Mouse (Mus musculus) spleen, postnatal 10 days (tissue): Measurements from ENCODE around the gene Sorl1.
A peak's percentile ranks its signal among the peaks of the same experiment; 100 is the strongest.

Source experiments
- DNase-seq, 2 experiments: peaks; one replicate each; pipeline ENCODE4 v3.0.0; 2021 to 2022; ENCODE audit warnings: low spot score in 2 of 2

Sorl1 gene

GRCm38 (mm10) chr9:42019308-42020031, 104.6 kb downstream of the Sorl1 start:
- no peak for DNase-seq

DNA sequence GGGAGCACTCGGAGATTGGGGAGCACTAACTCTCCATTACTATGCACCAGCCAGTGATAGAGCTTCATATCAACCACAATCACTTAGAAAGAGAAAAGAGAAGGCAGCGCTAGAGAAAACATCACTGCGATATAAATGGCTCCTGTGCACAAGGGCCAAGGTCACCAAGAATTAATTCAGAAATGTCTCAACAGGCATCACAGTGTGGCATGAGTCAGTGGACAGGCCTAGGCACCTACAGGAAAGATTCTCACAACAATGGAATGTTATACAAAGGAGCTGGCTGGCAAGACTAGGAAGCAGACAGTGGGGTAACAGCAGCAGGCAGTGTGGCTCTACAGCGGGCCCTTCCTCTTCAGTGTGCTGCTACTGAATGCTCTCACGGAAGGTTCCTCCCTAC, 115.6 kb downstream of the Sorl1 start:
- no peak for DNase-seq

DNA sequence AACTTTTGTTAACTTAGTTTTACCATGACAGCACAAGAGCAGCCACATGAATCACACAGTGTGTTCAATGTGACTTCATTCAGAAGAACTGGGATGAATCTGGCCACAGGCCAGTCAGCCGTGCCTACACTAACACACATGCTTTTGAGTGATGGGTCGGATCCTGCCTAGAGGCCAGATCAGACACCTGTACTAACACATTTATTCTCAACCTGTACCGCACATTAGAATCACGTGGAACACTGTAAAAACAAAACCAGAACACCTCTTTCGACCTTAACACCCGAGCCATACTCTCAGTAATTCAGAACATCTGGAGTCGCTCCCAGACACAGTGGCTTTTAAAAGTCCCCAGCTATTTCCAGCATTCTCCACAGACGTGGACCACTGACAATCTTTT, 119.0 kb downstream of the Sorl1 start:
- DNase-seq, result no peak

DNA sequence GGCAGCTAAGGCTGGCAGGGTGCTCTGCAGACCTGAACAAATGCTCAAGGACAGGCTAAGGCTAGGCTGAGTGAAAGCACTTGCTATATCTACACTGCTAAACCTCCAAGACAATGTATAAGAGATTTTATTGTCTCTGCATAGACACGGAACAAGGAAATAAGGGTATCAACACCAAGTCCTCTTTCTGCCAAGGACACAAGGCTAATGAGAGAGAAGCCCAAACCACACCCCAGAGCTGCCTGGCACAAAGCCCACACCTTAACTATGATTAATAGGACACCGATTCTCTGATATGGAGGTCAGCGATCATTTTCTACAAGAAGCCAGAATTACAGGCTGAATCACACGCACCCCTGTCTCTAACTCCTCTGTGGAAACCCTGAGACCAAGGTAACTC, 120.0 kb downstream of the Sorl1 start:
- DNase-seq, result no peak

DNA sequence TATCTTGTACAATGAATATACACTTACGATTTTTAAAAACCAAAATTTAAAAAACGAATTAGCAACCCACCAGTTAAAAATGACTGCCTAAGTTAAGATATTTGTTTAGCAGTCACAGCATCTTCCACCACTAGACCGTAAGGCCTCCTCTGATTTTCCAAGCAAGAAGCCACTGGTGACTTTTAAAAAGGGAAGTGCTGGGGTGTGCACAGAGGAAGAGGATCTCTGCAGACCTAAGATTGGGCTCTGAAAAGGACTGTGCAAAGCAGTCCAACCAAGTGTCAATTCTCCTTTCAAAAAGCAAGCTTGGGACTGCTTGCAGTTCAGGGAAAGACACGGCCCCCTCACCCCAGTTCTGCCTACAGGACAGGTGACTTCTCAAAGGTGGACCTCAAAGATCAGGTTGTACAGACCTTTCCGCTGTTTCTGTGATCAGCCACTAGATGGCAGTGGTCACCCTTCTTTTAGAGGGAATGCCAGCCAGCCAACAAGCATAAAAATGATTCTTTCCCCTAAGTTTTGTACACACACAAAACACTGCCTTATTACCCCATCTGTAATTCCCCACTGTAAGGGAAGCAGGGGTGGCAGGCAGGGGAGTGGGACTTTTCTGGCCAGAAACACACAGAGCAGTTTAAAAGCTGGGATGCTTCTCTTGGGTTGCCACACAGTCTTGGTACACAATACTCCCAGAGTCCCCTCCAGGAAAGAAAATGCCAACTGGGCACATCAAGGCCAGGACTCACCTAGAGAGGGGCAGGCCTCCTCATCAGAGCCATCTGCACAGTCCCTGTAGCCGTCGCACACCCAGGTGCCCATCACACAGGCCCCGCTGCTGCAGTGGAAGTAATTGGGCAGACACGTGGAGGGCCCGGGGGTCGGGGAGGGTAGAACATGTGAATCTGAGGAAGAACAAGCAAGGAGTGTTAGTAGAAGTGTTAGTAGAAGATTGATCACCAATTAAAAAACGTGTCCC, 124.3 kb downstream of the Sorl1 start:
- peak; percentile 34 to 58 for DNase-seq

GRCm38 (mm10) chr9:41995278-41995677, 128.8 kb downstream of the Sorl1 start:
- DNase-seq, result no peak

- no peak for DNase-seq
Observed at GRCm38 (mm10) chr9:41993821-41994220, 130.3 kb downstream of the Sorl1 start.

GRCm38 (mm10) chr9:41992841-41993240, 131.3 kb downstream of the Sorl1 start:
- no peak for DNase-seq

DNA sequence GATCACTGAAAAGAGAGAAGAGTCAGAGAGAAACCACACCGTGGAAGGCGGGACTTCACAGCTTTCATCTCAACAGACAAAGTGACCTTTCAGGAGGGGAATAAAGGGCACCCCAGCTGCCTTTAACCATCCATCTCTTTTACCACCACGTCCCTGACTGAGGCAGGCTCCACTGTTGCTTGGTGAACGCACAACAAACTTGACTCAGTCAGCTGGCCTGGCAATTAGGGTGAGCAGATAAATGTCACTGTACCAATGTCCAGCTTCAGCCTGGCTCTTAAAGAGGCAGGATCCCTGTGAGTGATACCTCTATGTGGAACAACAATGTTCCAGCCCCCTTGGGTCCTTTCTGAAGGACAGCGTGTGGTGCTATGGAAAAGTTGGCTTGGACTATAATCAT, 138.5 kb downstream of the Sorl1 start:
- DNase-seq, result no peak

- no peak for DNase-seq
Observed at GRCm38 (mm10) chr9:41985052-41985451, 139.0 kb downstream of the Sorl1 start.

DNA sequence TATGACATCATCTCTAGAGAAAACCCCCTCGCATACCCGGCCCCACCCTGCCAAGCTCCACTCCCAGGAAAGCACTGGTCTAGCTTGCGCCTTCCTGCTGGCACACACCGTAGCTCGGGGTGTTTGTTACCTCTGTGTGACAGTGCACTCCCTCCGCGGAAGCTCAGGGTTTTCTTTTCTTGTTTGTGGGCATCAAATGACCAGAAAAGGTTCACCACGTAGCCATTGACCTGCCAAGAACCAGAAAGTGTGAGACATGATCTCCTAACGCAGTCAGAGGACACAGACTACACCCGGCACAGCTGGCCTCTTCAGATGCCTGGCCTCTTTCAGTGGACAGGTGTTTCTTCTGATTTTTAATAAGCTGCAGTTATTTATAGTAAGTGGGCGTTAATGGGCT, 139.8 kb downstream of the Sorl1 start:
- DNase-seq, result no peak

DNA sequence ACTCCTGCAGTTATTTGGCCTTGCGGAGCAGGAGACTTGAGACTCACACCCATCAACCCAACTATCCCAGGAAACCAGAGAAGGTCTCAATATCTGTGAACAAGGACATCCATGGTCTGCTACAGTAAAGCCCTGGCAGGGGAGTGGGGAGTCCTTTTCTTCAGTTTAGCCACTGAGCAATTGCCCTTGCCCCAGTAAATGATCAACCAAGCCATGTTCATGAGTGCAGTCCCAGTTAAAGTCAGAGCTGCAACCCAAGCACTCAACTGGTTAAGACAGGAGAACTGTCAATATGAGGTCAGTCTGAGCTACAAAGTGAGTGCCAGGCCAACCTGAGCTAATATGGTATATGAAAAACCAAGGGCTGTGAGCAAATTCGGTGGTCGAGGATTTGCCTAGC, 140.8 kb downstream of the Sorl1 start:
- no peak for DNase-seq

GRCm38 (mm10) chr9:41982760-41983159, 141.3 kb downstream of the Sorl1 start:
- no peak for DNase-seq

DNA sequence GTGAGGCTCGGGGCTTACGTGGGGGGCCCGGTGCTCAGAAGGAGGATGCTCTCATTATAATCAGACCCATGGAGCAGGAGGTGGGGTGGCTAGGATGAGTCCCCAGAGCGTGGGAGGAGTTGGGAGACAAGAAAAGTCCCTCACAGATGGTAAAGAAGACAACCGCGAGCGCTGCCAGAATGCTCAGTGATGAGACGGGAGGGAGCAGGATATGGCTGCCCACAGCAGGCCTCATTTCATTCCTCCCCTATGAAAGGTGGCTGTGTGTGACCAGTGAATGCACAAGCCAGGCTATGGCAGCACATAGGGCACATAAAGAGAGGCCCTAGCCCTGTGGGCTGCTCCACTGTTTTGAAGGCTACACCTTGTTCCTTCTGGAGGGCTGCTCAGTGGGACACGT, 142.1 kb downstream of the Sorl1 start:
- no peak for DNase-seq

DNA sequence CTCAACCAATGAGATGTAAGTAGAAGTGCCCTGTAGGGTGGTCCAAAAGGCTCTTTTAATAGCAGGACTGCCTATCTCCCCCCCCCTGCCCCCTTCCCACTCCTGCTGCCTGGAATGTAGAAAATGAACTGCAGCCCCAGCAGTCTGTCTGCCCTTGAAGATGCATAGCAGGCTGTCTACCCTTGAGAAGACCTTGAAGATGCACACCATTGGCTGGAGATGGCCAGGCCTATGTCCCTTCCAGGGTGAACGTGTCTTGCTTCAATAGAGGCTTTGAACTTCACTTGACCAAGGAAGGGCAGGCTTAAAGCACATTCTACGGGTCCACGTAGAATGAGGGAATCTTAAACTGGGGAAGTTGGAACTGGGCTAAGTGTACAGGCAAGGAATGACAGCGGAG, 142.8 kb downstream of the Sorl1 start:
- DNase-seq, result no peak

- DNase-seq, result no peak
Observed at GRCm38 (mm10) chr9:41980796-41981195, 143.3 kb downstream of the Sorl1 start.

DNA sequence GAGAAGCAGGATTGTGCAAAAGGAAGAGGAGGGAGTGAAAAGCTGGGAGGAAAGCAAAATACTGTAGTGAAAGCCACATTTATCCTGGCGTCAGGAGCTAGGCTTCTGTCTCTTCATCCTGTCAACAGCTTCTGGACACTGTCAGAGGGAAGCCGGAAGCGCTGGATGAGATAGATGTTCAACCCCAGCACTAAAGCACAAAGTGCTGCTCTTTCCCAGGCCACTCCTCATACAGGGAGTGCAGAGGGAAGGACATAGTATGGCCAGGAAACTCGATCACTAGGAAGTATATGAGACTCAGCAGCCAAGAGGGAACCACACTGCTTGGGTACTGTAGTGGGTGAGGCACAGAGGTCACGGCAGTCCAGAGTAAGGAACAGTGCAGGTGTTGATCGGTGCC, 145.7 kb downstream of the Sorl1 start:
- DNase-seq, result no peak

GRCm38 (mm10) chr9:41975968-41976367, 148.1 kb downstream of the Sorl1 start:
- DNase-seq, result no peak

GRCm38 (mm10) chr9:41974661-41975060, 149.4 kb downstream of the Sorl1 start:
- DNase-seq, result no peak

GRCm38 (mm10) chr9:41973775-41974657, 150.1 kb downstream of the Sorl1 start:
- DNase-seq, result peak in 1 of 2 experiments; percentile 43

GRCm38 (mm10) chr9:41969961-41970360, 154.1 kb downstream of the Sorl1 start:
- no peak for DNase-seq
